Mouse (Mus musculus) midbrain, embryonic 10.5 days (tissue): ENCODE measurements at regions not wholly inside any gene's neighbourhood (a gene's known extent, or its start where the extent isn't known, plus 50 kb on each side); places are given as distances from the start of the nearest gene placed in this dataset.

Experiments
- DNase-seq: peaks from one replicate; pipeline ENCODE4 v3.0.0-alpha.2; 2017; ENCODE audit warnings: low spot score
- H3K27ac ChIP-seq: fragments of 300-500 bp; sonication (generic); replicated peaks from 2 replicates; pipeline ENCODE4 v1.5.1; 2016; ENCODE audit warnings: mild to moderate bottlenecking
- H3K27me3 ChIP-seq: fragments of 300-500 bp; sonication (generic); 2 replicates; pipeline ENCODE4 v1.6.1; 2016; ENCODE audit warnings: low read depth, mild to moderate bottlenecking; ENCODE audit not compliant: poor library complexity, severe bottlenecking
- H3K36me3 ChIP-seq: fragments of 300-500 bp; sonication (generic); 2 replicates; pipeline ENCODE4 v1.6.1; 2016; ENCODE audit warnings: mild to moderate bottlenecking, moderate library complexity
- H3K4me1 ChIP-seq: fragments of 300-500 bp; sonication (generic); 2 replicates; pipeline ENCODE4 v1.6.1; 2016
- H3K4me3 ChIP-seq: fragments of 300-500 bp; sonication (generic); 2 replicates; pipeline ENCODE4 v1.5.1; 2016; ENCODE audit warnings: mild to moderate bottlenecking, moderate library complexity
- H3K9me3 ChIP-seq: fragments of 300-500 bp; sonication (generic); replicated peaks from 2 replicates; pipeline ENCODE4 v1.6.1; 2016; ENCODE audit warnings: mild to moderate bottlenecking
- WGBS: fragments of 180-500 bp; shearing (Covaris S2); methylation state at CpG from one replicate; pipeline ENCODE4 v1.1.7; 2016; 5-methylcytosine and 5-hydroxymethylcytosine counted together

GRCm38 (mm10) chr12:15971786-15972185, 155.1 kb upstream of the Trib2 start:
- no peak overlapping the region for H3K27ac ChIP-seq
- no peak for DNase-seq
- no peak overlapping the region for H3K4me3 ChIP-seq
- H3K4me1 ChIP-seq, result no peaks in the 10 kb centered on the region
- H3K36me3 ChIP-seq, result no peaks in the 10 kb centered on the region
- no peaks in the 10 kb centered on the region for H3K27me3 ChIP-seq
- 93% methylated on average over 3 of the region's 3 CpGs for WGBS
- H3K9me3 ChIP-seq, result no peaks in the 10 kb centered on the region

- Histone ChIP-seq H3K9me3 (no peaks in the 10 kb centered on the region), H3K4me3 (no peak overlapping the region), H3K27ac (no peak overlapping the region), H3K36me3 (no peaks in the 10 kb centered on the region), H3K4me1 (no peaks in the 10 kb centered on the region), H3K27me3 (no peaks in the 10 kb centered on the region)
- no peak for DNase-seq
- 94% methylated on average over 2 of the region's 2 CpGs for WGBS
Measured at GRCm38 (mm10) chr12:15970262-15970661, 153.5 kb upstream of the Trib2 start.

DNA sequence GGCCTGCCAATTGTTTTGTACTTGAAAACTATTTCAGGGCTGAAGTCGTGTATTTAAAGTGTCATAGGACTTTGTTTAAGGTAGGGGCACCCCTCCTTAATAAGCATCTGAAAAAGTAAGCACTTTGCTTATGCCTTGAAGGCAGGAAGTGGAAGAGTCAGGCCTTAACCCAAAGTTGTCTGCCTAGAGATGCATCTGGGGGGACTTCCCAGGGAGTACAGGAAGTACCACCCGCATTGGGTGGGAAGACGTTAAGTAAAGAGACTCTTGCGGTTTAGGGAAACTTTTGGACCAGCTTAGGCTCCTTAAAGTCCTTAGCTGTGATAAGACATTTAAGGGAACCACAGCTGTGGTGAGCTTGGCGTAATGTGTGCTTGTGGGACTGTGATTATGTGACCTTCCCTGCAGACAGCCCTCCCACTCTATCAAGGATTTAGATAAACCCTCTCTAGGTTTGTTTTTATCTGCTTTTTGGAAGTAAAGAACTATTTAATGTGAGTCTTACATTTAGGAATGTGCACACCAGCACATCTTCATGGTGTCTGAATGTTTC, 150.9 kb upstream of the Trib2 start:
- H3K4me3 ChIP-seq, result no peak overlapping the region
- no peak for DNase-seq
- no peaks in the 10 kb centered on the region for H3K27me3 ChIP-seq
- 82% methylated on average over 5 of the region's 5 CpGs for WGBS
- no peak overlapping the region for H3K27ac ChIP-seq
- no peaks in the 10 kb centered on the region for H3K9me3 ChIP-seq
- no peaks in the 10 kb centered on the region for H3K36me3 ChIP-seq
- H3K4me1 ChIP-seq, result no peaks in the 10 kb centered on the region

- H3K27ac ChIP-seq, result no peak overlapping the region
- DNase-seq, result no peak
- H3K9me3 ChIP-seq, result no peaks in the 10 kb centered on the region
- no peak overlapping the region for H3K4me3 ChIP-seq
- no peaks in the 10 kb centered on the region for H3K36me3 ChIP-seq
- no peaks in the 10 kb centered on the region for H3K4me1 ChIP-seq
- no peaks in the 10 kb centered on the region for H3K27me3 ChIP-seq
- 93% methylated on average over 1 of the region's 1 CpGs for whole genome bisulfite sequencing
Measured at GRCm38 (mm10) chr12:15966631-15967030, 149.9 kb upstream of the Trib2 start.

- no peaks in the 10 kb centered on the region for H3K36me3 ChIP-seq
- H3K4me1 ChIP-seq, result no peaks in the 10 kb centered on the region
- H3K4me3 ChIP-seq, result no peak overlapping the region
- H3K27ac ChIP-seq, result no peak overlapping the region
- DNase-seq, result no peak
- H3K9me3 ChIP-seq, result no peaks in the 10 kb centered on the region
- WGBS, result 82% methylated on average over 4 of the region's 4 CpGs
- H3K27me3 ChIP-seq, result no peaks in the 10 kb centered on the region
Measured at GRCm38 (mm10) chr12:15965921-15966320, 149.2 kb upstream of the Trib2 start.

GRCm38 (mm10) chr12:15964073-15964472, 147.4 kb upstream of the Trib2 start:
- Histone ChIP-seq H3K4me1 (no peaks in the 10 kb centered on the region), H3K9me3 (no peaks in the 10 kb centered on the region), H3K36me3 (no peaks in the 10 kb centered on the region), H3K4me3 (no peak overlapping the region), H3K27ac (no peak overlapping the region), H3K27me3 (no peaks in the 10 kb centered on the region)
- no peak for DNase-seq
- 93% methylated on average over 4 of the region's 4 CpGs for WGBS

DNA sequence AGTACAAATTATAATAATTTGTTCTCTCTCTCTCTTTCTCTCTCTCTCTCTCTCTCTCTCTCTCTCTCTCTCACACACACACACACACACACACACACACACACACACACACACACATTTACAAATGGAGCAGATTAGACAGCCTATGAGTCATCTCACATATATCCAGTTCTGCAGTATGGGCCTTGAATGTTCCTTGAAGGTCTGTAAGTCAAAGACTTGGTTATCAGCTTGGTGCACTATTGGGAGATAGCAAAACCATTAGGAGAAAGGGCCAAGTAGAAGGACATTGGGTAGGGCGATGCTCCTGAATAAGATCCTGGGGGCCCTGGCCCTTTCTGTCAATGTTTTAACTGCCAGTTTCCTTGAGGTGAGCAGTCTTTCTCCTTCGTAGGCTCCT, 145.1 kb upstream of the Trib2 start:
- Histone ChIP-seq H3K27me3 (no peaks in the 10 kb centered on the region), H3K27ac (no peak overlapping the region), H3K9me3 (no peaks in the 10 kb centered on the region), H3K4me3 (no peak overlapping the region), H3K4me1 (no peaks in the 10 kb centered on the region), H3K36me3 (no peaks in the 10 kb centered on the region)
- no peak for DNase-seq
- WGBS, result 77% methylated on average over 2 of the region's 2 CpGs

DNA sequence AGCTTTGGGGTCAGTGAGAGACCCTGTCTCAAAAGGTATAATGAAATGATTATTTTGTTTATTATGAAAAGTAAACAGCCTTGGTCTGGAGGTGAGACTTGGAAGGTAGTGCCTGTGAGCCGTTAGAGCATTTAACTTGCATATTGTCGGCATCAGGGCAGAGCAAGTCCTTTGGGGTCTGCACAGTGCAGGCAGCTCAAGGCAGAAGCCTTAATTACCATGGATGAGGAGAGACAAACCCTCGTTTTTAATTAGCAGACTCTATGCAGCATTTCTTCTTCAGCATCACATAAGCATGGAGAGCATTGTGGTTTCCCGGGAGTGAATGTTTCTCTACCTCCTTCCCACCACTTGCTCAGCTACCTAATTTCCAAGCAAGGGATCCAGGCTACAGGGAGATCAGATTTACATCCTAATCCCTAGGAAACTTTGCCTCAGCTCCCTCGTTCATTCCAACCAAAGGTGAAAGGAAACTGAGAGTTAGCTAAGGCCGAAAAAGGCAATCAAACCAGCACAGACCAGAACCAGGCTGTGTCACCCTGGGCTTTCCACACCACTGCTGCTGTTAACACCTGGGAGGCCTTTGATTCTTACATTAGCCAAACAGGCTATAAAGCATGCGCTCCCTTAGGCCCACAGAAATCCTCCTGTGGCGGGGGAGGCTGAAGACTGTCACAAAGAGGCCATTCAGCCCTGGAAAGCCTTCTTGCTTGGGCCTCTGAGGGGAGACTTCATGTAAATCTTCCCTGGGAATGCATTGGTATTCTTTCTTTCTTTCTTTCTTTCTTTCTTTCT, 120.9 kb upstream of the Trib2 start:
- Histone ChIP-seq H3K9me3 (no peaks in the 10 kb centered on the region), H3K4me1 (peaks cover 7% of the 10 kb centered on the region), H3K27me3 (no peaks in the 10 kb centered on the region), H3K36me3 (no peaks in the 10 kb centered on the region), H3K27ac (peak overlapping the region; percentile 52; the same call in 1 of the 2 replicates), H3K4me3 (no peak overlapping the region)
- 44% methylated on average over 8 of the region's 8 CpGs for WGBS
- DNase-seq, result no peak

- Histone ChIP-seq H3K9me3 (no peaks in the 10 kb centered on the region), H3K4me1 (no peaks in the 10 kb centered on the region), H3K4me3 (no peak overlapping the region), H3K36me3 (no peaks in the 10 kb centered on the region), H3K27me3 (no peaks in the 10 kb centered on the region), H3K27ac (no peak overlapping the region)
- WGBS, result 94% methylated on average over 4 of the region's 4 CpGs
- DNase-seq, result no peak
Measured at GRCm38 (mm10) chr12:15932067-15932466, 115.3 kb upstream of the Trib2 start.

- H3K4me1 ChIP-seq, result no peaks in the 10 kb centered on the region
- no peak overlapping the region for H3K27ac ChIP-seq
- H3K4me3 ChIP-seq, result no peak overlapping the region
- 95% methylated on average over 4 of the region's 4 CpGs for WGBS
- no peaks in the 10 kb centered on the region for H3K9me3 ChIP-seq
- DNase-seq, result no peak
- no peaks in the 10 kb centered on the region for H3K36me3 ChIP-seq
- no peaks in the 10 kb centered on the region for H3K27me3 ChIP-seq
Measured at GRCm38 (mm10) chr12:15931535-15931934, 114.8 kb upstream of the Trib2 start.

DNA sequence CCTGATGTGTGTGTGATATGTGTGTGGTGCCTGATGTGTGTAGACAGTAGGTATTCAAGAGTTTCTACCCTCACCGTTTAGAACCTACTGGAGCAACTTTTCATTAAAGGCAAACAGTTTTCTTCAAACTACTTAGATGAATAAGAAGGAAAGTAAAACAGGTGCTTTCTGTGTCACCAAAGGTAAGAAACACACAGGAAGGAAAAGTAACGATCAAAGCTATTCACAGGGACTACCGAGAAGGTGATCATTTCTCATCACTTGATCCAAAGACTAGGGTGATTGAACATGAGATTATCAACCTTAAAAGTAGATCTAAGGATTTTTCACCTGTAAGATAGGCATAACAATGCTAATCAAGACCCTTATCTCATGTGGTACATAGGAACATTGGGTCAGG, 113.4 kb upstream of the Trib2 start:
- no peak overlapping the region for H3K4me3 ChIP-seq
- no peaks in the 10 kb centered on the region for H3K9me3 ChIP-seq
- no peak for DNase-seq
- H3K4me1 ChIP-seq, result no peaks in the 10 kb centered on the region
- no peaks in the 10 kb centered on the region for H3K27me3 ChIP-seq
- H3K27ac ChIP-seq, result no peak overlapping the region
- WGBS, result 94% methylated on average over 3 of the region's 3 CpGs
- H3K36me3 ChIP-seq, result no peaks in the 10 kb centered on the region

DNA sequence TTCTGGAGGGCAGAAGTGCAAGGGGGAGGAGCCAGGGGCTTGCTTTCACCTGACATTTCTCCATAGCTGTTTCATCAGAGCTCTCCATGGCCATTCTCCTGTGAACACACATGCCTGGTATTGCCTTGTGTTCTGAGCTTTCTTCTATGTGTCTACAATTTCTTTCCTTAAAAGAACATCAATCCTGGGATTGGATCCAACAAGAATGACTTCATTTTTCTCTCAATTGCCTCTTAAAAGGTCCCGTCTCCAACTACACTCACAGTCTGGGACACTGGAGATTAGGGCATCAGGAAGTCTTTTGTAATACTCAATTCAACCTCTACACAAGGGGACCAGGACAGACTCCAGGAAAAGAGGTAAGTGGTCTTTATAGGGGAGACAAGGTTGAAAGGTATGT, 112.8 kb upstream of the Trib2 start:
- DNase-seq, result no peak
- Histone ChIP-seq H3K4me3 (no peak overlapping the region), H3K9me3 (no peaks in the 10 kb centered on the region), H3K36me3 (no peaks in the 10 kb centered on the region), H3K4me1 (no peaks in the 10 kb centered on the region), H3K27me3 (no peaks in the 10 kb centered on the region), H3K27ac (no peak overlapping the region)
- WGBS, result 98% methylated on average over 1 of the region's 1 CpGs

- no peaks in the 10 kb centered on the region for H3K9me3 ChIP-seq
- no peaks in the 10 kb centered on the region for H3K4me1 ChIP-seq
- WGBS, result 87% methylated on average over 1 of the region's 1 CpGs
- no peaks in the 10 kb centered on the region for H3K36me3 ChIP-seq
- H3K4me3 ChIP-seq, result no peak overlapping the region
- H3K27ac ChIP-seq, result no peak overlapping the region
- H3K27me3 ChIP-seq, result no peaks in the 10 kb centered on the region
- DNase-seq, result no peak
Measured at GRCm38 (mm10) chr12:15918291-15918690, 101.6 kb upstream of the Trib2 start.
